Mouse (Mus musculus) stomach, embryonic 16.5 days (tissue): ENCODE data around the gene 9930022D16Rik. TPM values are rescaled to one million over a fixed set of nuclear protein-coding genes. Genes with fewer than 3 reads are reported as not detected.

Experiments used
- ATAC-seq: fragments of 200-750 bp; cut with Nextera tagmentation; 2 replicates; pipeline ENCODE4 v1.8.0; 2017; ENCODE audit warnings: moderate number of reproducible peaks, moderate TSS enrichment; ENCODE audit not compliant: insufficient read depth, low FRiP score
- H3K27ac ChIP-seq: fragments of 300-500 bp; sonication (generic); 2 replicates; pipeline ENCODE4 v1.5.1; 2014; ENCODE audit warnings: low read length
- H3K27me3 ChIP-seq: fragments of 300-500 bp; sonication (generic); 2 replicates; pipeline ENCODE4 v1.6.1; 2014; ENCODE audit warnings: low read length, control low read depth, mixed read lengths; ENCODE audit not compliant: control insufficient read depth, insufficient read depth
- H3K36me3 ChIP-seq: fragments of 300-500 bp; sonication (generic); 2 replicates; pipeline ENCODE4 v1.6.1; 2014; ENCODE audit warnings: low read length; ENCODE audit not compliant: control insufficient read depth, insufficient read depth
- H3K4me1 ChIP-seq: fragments of 300-500 bp; sonication (generic); 2 replicates; pipeline ENCODE4 v1.6.1; 2014; ENCODE audit warnings: low read length, control low read depth, mixed read lengths; ENCODE audit not compliant: control insufficient read depth, insufficient read depth
- H3K4me2 ChIP-seq: fragments of 300-500 bp; sonication (generic); 2 replicates; pipeline ENCODE4 v1.6.1; 2014; ENCODE audit warnings: low read depth, low read length, mixed read lengths
- H3K4me3 ChIP-seq: fragments of 300-500 bp; sonication (generic); replicated peaks from 2 replicates; pipeline ENCODE4 v1.5.1; 2014; ENCODE audit warnings: mild to moderate bottlenecking, low read length
- H3K9ac ChIP-seq: fragments of 300-500 bp; sonication (generic); 2 replicates; pipeline ENCODE4 v1.6.1; 2014; ENCODE audit warnings: low read length
- H3K9me3 ChIP-seq: fragments of 300-500 bp; sonication (generic); replicated peaks from 2 replicates; pipeline ENCODE4 v1.6.1; 2016; ENCODE audit warnings: low read length, control low read depth; ENCODE audit not compliant: control insufficient read depth
- WGBS: fragments of 180-500 bp; shearing (Covaris S2); extraction: QIAGEN DNeasy Blood & Tissue Kit; methylation state at CpG from one replicate; pipeline ENCODE4 v1.1.7; 2014; 5-methylcytosine and 5-hydroxymethylcytosine counted together
- polyA plus RNA-seq: library from polyadenylated mRNA; unstranded; fragments of >200 nt; fragmentation: Nextera tagmentation; extraction: Ambion mirVana; gene quantifications from 2 replicates; pipeline ENCODE4 v1.2.1, GENCODE M21; 2015

9930022D16Rik gene
- polyA plus RNA-seq, 1 experiment from 2014 or later, result not detected

DNA sequence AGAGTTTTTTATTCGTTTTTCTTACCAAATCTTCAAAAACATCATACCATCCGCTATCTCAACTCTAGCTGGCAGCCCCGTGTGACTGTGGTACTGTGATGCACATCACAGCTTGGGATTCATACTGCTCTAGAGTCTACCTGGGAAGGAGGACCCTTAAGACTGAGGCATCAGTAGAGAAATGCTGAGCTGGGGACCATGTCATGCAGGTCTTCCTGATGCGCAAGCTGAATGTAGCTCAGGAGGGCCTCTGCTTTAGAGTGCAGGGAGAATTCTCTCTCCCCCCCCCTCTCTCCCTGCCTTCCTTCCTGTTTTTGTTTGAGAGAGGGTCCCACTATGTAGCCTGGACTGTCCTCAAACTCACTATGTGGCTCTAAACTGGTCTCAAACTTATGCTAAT lies 26.9 kb downstream of the 9930022D16Rik start:
- no peaks in the 10 kb centered on the region for H3K4me1 ChIP-seq
- H3K9me3 ChIP-seq, result no peaks in the 10 kb centered on the region
- no peaks in the 10 kb centered on the region for H3K36me3 ChIP-seq
- WGBS, result 63% methylated on average over 4 of the region's 4 CpGs
- H3K27ac ChIP-seq, result no peak overlapping the region
- no peaks in the 10 kb centered on the region for H3K27me3 ChIP-seq
- H3K4me2 ChIP-seq, result peak overlapping the region; percentile 75
- H3K4me3 ChIP-seq, result peak overlapping the region; percentile 54
- no peak overlapping the region; the same call in 1 of the 2 replicates for H3K9ac ChIP-seq
- ATAC-seq, result no peak

DNA sequence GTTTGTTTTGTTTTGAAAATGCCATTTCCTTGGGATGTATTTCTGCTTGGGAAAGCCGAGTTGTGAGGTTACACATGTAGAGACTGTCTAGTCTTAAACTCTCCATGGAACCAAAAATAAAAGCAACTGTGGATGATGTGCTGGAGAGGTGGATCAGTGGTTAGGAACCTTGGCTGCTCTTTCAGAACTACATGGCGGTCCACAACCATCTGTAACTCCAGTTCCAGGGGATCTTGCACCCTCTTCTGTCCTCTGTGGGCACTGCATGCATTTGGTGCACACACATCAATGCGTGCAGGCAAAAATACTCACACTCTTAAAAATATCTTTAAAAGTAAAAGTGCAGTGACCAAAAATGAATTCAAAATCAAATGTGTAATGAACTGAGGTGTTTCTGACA lies 27.4 kb downstream of the 9930022D16Rik start:
- H3K9me3 ChIP-seq, result no peaks in the 10 kb centered on the region
- no peak overlapping the region for H3K27ac ChIP-seq
- no peak overlapping the region for H3K9ac ChIP-seq
- H3K4me1 ChIP-seq, result no peaks in the 10 kb centered on the region
- H3K36me3 ChIP-seq, result no peaks in the 10 kb centered on the region
- no peaks in the 10 kb centered on the region for H3K27me3 ChIP-seq
- 73% methylated on average over 3 of the region's 3 CpGs for whole genome bisulfite sequencing
- no peak overlapping the region for H3K4me3 ChIP-seq
- no peak for ATAC-seq
- H3K4me2 ChIP-seq, result no peak overlapping the region

DNA sequence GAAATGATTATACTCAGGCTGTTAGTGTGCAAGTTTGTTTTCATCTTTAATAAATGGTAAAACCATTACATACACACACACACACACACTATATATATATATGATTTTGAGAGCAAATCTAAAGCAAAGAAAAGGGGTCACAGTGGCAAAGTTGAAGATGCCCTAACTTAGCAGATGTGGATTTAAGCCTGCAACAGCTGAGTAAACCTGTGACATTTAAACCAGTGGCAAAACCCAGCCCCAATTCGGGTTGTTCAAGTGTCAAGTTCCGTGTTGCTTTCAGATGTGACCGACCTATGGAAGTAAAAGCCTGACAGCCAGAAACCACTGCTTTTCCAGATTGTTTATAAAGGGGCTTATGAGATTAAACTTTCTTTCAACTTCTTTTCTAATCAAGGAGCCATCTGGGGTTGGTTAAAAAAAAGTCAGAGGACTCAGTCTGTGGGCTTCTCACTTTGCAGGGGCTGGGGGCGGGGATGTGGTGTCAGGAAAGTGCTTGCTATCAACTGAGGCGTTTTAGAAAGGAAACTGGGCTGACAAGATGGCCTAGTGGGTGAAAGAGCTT lies 28.5 kb downstream of the 9930022D16Rik start:
- Histone ChIP-seq H3K4me3 (no peak overlapping the region), H3K27ac (no peak overlapping the region), H3K4me2 (no peak overlapping the region), H3K9ac (no peak overlapping the region), H3K36me3 (no peaks in the 10 kb centered on the region), H3K9me3 (no peaks in the 10 kb centered on the region), H3K27me3 (no peaks in the 10 kb centered on the region), H3K4me1 (no peaks in the 10 kb centered on the region)
- WGBS, result 21% methylated on average over 5 of the region's 5 CpGs
- ATAC-seq, result no peak

DNA sequence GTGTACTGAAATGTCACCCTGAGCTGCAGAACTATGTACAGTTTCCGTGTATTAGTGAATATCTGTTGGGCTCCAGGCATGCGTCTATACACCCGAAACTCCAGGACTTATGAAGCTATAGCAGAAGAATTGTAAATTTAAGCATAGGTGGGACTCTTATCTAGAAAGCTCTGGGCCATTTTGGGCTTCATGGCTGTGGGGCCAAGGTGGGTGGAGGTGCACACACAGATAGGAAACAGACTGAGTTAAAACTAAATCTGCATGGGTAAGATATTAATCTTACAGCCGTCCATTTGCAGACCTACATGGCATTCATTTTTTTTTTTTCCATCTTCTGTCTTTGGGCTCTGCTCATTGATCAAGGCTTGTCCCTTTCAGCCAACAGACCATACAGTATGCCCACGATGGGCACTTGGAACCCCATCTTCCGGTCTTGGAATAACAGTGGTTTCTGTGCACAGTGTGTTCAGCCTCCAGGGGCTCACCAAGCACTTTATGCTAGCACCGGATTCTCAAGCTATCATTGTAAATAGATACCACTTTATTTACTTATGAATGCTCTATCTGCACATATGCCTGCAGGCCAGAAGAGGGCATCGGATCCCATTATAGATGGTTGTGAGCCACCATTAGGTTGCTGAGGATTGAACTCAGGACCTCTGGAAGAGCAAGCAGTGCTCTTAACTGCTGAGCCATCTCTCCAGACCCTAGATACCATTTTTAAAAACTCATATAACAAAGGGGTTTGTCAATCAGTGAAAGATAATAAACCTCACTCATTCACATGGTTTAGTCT lies 29.9 kb downstream of the 9930022D16Rik start:
- Histone ChIP-seq H3K27ac (no peak overlapping the region), H3K4me1 (no peaks in the 10 kb centered on the region), H3K36me3 (no peaks in the 10 kb centered on the region), H3K9ac (no peak overlapping the region), H3K4me3 (no peak overlapping the region), H3K27me3 (no peaks in the 10 kb centered on the region), H3K9me3 (no peaks in the 10 kb centered on the region), H3K4me2 (no peak overlapping the region)
- no peak for ATAC-seq
- WGBS, result 87% methylated on average over 8 of the region's 8 CpGs

DNA sequence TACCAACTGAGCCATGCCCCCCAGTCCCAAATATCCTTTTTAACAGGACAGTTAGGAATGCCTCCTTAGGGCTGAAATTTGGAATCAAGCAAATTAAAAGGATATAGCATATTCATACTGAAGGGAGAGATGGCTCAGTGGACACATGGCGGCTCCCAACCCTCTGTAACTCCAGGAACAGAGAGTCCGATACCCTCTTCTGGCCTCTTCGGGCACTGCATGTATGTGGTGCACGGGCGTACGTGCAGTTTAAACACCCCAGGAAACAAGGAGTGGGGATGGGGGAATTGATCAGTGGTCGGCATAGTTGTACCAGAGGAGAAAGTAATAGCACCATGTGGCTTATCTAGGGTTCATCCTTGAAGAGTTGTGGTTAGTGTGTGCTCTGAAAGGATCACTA lies 30.9 kb downstream of the 9930022D16Rik start:
- Histone ChIP-seq H3K4me3 (no peak overlapping the region), H3K4me2 (no peak overlapping the region), H3K27ac (no peak overlapping the region), H3K36me3 (no peaks in the 10 kb centered on the region), H3K9ac (no peak overlapping the region), H3K4me1 (no peaks in the 10 kb centered on the region), H3K9me3 (no peaks in the 10 kb centered on the region), H3K27me3 (no peaks in the 10 kb centered on the region)
- ATAC-seq, result no peak
- WGBS, result 56% methylated on average over 7 of the region's 7 CpGs

DNA sequence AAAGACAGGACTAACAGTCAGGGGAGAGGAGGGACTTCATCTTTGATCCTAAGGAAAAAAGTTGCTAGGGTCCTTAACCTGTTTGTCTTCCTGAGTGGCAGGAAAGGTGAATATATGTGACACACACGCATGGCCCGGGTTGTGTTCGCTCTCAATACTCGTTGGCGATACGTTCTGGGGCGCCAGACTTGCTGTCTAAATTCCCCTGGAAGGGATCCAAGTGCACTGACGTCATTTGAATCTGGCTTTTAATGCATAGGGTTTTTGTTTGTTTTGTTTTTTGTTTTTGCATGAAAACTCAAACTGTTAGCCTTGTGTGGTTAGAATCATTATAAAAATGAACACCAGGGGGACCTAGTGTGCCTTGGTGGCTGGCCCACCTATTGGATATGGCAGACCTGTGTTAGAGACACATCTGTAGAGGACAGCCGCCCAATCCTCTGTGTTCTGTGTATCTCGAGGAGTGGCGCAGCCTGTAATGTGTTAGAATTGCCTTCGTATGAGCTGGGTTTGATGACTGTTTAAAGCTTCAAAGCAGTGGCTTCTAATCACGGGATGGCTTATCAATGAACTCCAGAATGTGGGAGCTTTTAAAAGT lies 31.8 kb downstream of the 9930022D16Rik start:
- Histone ChIP-seq H3K27ac (no peak overlapping the region), H3K4me1 (no peaks in the 10 kb centered on the region), H3K4me2 (no peak overlapping the region), H3K9ac (no peak overlapping the region), H3K36me3 (no peaks in the 10 kb centered on the region), H3K4me3 (no peak overlapping the region), H3K27me3 (no peaks in the 10 kb centered on the region), H3K9me3 (no peaks in the 10 kb centered on the region)
- WGBS, result 44% methylated on average over 13 of the region's 13 CpGs
- ATAC-seq, result no peak; the same call in 1 of the 2 replicates

DNA sequence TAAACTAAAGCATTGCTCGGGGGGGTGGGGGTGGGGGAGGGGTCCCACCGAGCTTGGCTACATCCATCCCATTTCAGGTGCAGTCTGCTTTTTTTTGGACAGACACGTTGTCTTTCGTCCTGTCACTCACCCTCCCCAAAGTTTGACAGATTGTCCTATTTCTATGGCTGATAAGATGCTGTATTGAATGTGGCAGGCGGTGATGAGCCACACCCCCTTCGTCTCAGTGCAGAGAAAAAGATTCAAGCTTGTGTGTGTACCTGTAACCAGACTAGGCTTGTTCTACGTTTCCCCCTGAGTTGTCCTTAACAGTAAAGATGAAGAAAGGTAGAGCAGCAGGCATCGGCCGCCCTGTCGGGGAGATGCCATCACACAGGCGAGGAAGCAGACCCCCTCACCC lies 37.5 kb downstream of the 9930022D16Rik start:
- Histone ChIP-seq H3K36me3 (no peaks in the 10 kb centered on the region), H3K4me1 (no peaks in the 10 kb centered on the region), H3K9me3 (no peaks in the 10 kb centered on the region), H3K27ac (no peak overlapping the region), H3K27me3 (no peaks in the 10 kb centered on the region), H3K9ac (no peak overlapping the region), H3K4me2 (no peak overlapping the region), H3K4me3 (no peak overlapping the region)
- no peak for ATAC-seq
- 69% methylated on average over 11 of the region's 11 CpGs for WGBS

DNA sequence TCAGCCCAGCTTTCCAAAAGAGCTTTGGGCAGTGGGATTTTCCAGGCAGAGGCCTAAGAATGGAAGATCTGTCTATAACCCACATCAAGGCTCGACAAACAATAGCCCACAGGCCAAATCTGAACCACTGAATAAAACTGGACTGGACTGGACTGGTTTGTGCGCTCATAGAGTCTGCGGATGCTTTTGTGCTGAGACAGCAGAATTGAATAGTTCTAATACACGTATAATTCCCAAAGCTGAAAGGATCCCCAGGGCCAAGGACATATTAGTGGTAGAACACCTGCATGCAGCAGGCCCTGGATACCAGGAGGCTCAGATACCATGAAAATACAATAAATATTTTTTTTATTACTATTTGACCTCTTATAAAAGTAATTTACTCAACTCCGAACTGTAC lies 42.5 kb downstream of the 9930022D16Rik start:
- Histone ChIP-seq H3K4me2 (no peak overlapping the region), H3K4me3 (no peak overlapping the region), H3K4me1 (no peaks in the 10 kb centered on the region), H3K9ac (no peak overlapping the region), H3K27ac (no peak overlapping the region), H3K9me3 (no peaks in the 10 kb centered on the region), H3K36me3 (no peaks in the 10 kb centered on the region), H3K27me3 (no peaks in the 10 kb centered on the region)
- WGBS, result 86% methylated on average over 5 of the region's 5 CpGs
- ATAC-seq, result no peak

DNA sequence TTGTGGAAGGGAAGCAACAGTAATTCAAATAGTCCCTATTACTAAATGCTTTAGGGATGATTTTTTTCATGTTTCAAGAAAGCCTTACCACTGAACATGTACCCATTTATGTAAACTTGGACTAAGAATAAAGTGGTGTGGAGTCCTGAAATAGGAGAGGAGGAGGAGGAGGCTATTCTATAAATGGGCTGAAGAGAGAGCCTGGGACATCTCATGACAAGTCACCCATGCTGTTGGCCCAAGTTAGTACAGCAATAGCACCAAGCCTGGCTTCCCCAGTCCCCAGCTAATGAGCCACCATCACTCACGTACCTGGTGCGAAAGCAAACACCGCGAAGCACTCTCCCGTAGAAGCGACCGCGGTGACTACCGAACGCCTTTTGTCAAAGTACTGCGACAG lies 44.4 kb downstream of the 9930022D16Rik start:
- no peaks in the 10 kb centered on the region for H3K36me3 ChIP-seq
- no peaks in the 10 kb centered on the region for H3K9me3 ChIP-seq
- ATAC-seq, result no peak
- no peak overlapping the region for H3K4me3 ChIP-seq
- no peaks in the 10 kb centered on the region for H3K27me3 ChIP-seq
- H3K4me2 ChIP-seq, result no peak overlapping the region
- H3K27ac ChIP-seq, result no peak overlapping the region
- H3K9ac ChIP-seq, result no peak overlapping the region
- H3K4me1 ChIP-seq, result no peaks in the 10 kb centered on the region
- WGBS, result 95% methylated on average over 11 of the region's 11 CpGs
